Mouse (Mus musculus): ENCODE measurements around the gene Olfr722.
"Not testable (repeated sequence)": the region's sequence is repeated elsewhere in the genome, so short reads cannot be mapped to it uniquely, and the experiment has no call there.

Olfr722 gene

DNA sequence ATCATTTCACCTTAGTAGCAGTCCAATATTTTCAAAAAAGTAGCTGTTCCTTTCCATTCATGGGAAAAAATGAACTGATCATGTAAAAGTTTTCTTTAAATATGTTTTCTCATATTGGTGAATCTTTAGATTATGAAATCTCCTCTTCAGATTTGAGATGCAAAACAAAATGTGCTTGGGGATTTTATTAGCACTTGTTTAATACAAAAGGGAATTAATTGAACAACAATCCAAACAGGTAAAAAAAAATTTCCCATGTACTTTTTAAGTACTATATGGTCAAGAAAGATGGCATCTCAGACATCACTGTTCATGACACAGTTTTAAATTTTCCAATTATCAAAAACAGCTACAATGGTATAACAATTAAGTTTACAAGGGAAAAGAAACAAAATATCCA is at the start of gene Olfr722:
Gene Olfr722, minus strand, starts transcription at position 101 of the 400 bp plus-strand sequence.
- DNase-seq (ENCODE audit: low read depth, low spot score) = no peak

- not testable (repeated sequence) for DNase-seq (ENCODE audit: low read depth, low spot score)
These were observed 29.9 kb upstream of the Olfr722 start, which contains the start of gene Olfr723 for GRCm38 (mm10) chr14:49931687-49932086. Olfr723 (minus strand) TSS chr14:49931787.

- peak; percentile 60 for DNase-seq (ENCODE audit: low read depth, low spot score)
These were observed 41.4 kb downstream of the Olfr722 start for GRCm38 (mm10) chr14:49860387-49860786.

All from brain, adult 2 months (tissue).